Mouse (Mus musculus) kidney, embryonic 16.5 days (tissue): ENCODE measurements around the gene Zbtb24. TPM values are rescaled to one million over a fixed set of nuclear protein-coding genes. Genes with fewer than 3 reads are reported as not detected.

ENCODE experiments used
- ATAC-seq: fragments of 200-750 bp; cut with Nextera tagmentation; 2 replicates; pipeline ENCODE4 v1.8.0; 2017; ENCODE audit warnings: moderate TSS enrichment; ENCODE audit not compliant: low FRiP score, low TSS enrichment
- H3K27ac ChIP-seq: fragments of 300-500 bp; sonication (generic); 2 replicates; pipeline ENCODE4 v1.5.1; 2014; ENCODE audit warnings: low read length
- H3K27me3 ChIP-seq: fragments of 300-500 bp; sonication (generic); 2 replicates; pipeline ENCODE4 v1.6.1; 2014; ENCODE audit warnings: low read length, control low read depth, mixed read lengths; ENCODE audit not compliant: insufficient read depth
- H3K36me3 ChIP-seq: fragments of 300-500 bp; sonication (generic); 2 replicates; pipeline ENCODE4 v1.6.1; 2014; ENCODE audit warnings: low read length, control low read depth, mixed read lengths; ENCODE audit not compliant: insufficient read depth
- H3K4me1 ChIP-seq: fragments of 300-500 bp; sonication (generic); 2 replicates; pipeline ENCODE4 v1.6.1; 2014; ENCODE audit warnings: low read length, control low read depth, mixed read lengths; ENCODE audit not compliant: insufficient read depth
- H3K4me2 ChIP-seq: fragments of 300-500 bp; sonication (generic); replicated peaks from 2 replicates; pipeline ENCODE4 v1.6.1; 2014; ENCODE audit warnings: low read depth, low read length
- H3K4me3 ChIP-seq: fragments of 300-500 bp; sonication (generic); 2 replicates; pipeline ENCODE4 v1.5.1; 2014; ENCODE audit warnings: mild to moderate bottlenecking, low read length
- H3K9ac ChIP-seq: fragments of 300-500 bp; sonication (generic); replicated peaks from 2 replicates; pipeline ENCODE4 v1.6.1; 2014; ENCODE audit warnings: low read length
- H3K9me3 ChIP-seq: fragments of 300-500 bp; sonication (generic); 2 replicates; pipeline ENCODE4 v1.6.1; 2016; ENCODE audit warnings: low read length, control low read depth
- WGBS: fragments of 180-500 bp; shearing (Covaris S2); extraction: QIAGEN DNeasy Blood & Tissue Kit; methylation state at CpG from one replicate; pipeline ENCODE4 v1.1.7; 2014; 5-methylcytosine and 5-hydroxymethylcytosine counted together
- polyA plus RNA-seq: library from polyadenylated mRNA; unstranded; fragments of >200 nt; fragmentation: Nextera tagmentation; extraction: Ambion mirVana; gene quantifications from 2 replicates; pipeline ENCODE4 v1.2.1, GENCODE M21; 2015

Zbtb24 gene
- polyA plus RNA-seq, 1 experiment from 2014 or later, result 19.7 TPM

- no peak overlapping the region for H3K9ac ChIP-seq
- WGBS, result 84% methylated on average over 3 of the region's 3 CpGs
- no peak overlapping the region for H3K27ac ChIP-seq
- H3K27me3 ChIP-seq, result no peaks in the 10 kb centered on the region
- peaks cover 30% of the 10 kb centered on the region for H3K36me3 ChIP-seq
- no peak for ATAC-seq
- no peak overlapping the region for H3K4me2 ChIP-seq
- no peak overlapping the region for H3K4me3 ChIP-seq
- H3K4me1 ChIP-seq, result no peaks in the 10 kb centered on the region
- H3K9me3 ChIP-seq, result no peaks in the 10 kb centered on the region
These were observed 11.0 kb downstream of the Zbtb24 start for GRCm38 (mm10) chr10:41461057-41461722.

GRCm38 (mm10) chr10:41464401-41464955, 14.3 kb downstream of the Zbtb24 start:
- Histone ChIP-seq H3K4me3 (no peak overlapping the region), H3K4me2 (no peak overlapping the region), H3K9me3 (no peaks in the 10 kb centered on the region), H3K4me1 (no peaks in the 10 kb centered on the region), H3K36me3 (peaks cover 19% of the 10 kb centered on the region), H3K27me3 (no peaks in the 10 kb centered on the region), H3K9ac (no peak overlapping the region), H3K27ac (no peak overlapping the region)
- ATAC-seq, result no peak
- 57% methylated on average over 15 of the region's 15 CpGs for WGBS

GRCm38 (mm10) chr10:41467325-41467724, 17.1 kb downstream of the Zbtb24 start:
- Histone ChIP-seq H3K9me3 (no peaks in the 10 kb centered on the region), H3K4me2 (no peak overlapping the region), H3K27me3 (no peaks in the 10 kb centered on the region), H3K36me3 (peaks cover 19% of the 10 kb centered on the region), H3K4me3 (no peak overlapping the region), H3K9ac (no peak overlapping the region), H3K27ac (no peak overlapping the region), H3K4me1 (no peaks in the 10 kb centered on the region)
- 37% methylated on average over 6 of the region's 6 CpGs for WGBS
- no peak for ATAC-seq

GRCm38 (mm10) chr10:41470693-41471092, 20.5 kb downstream of the Zbtb24 start:
- no peaks in the 10 kb centered on the region for H3K9me3 ChIP-seq
- H3K27me3 ChIP-seq, result no peaks in the 10 kb centered on the region
- no peak overlapping the region for H3K9ac ChIP-seq
- peaks cover 6% of the 10 kb centered on the region for H3K4me1 ChIP-seq
- WGBS, result 83% methylated on average over 3 of the region's 3 CpGs
- no peak for ATAC-seq
- H3K36me3 ChIP-seq, result peaks cover 5% of the 10 kb centered on the region; the same call in 1 of the 2 replicates
- H3K4me3 ChIP-seq, result no peak overlapping the region
- no peak overlapping the region for H3K27ac ChIP-seq
- H3K4me2 ChIP-seq, result no peak overlapping the region

- Histone ChIP-seq H3K4me2 (no peak overlapping the region), H3K27ac (no peak overlapping the region), H3K4me1 (peaks cover 22% of the 10 kb centered on the region), H3K36me3 (no peaks in the 10 kb centered on the region), H3K27me3 (no peaks in the 10 kb centered on the region), H3K9ac (no peak overlapping the region), H3K9me3 (no peaks in the 10 kb centered on the region), H3K4me3 (no peak overlapping the region)
- no peak for ATAC-seq
These were observed 22.4 kb downstream of the Zbtb24 start for GRCm38 (mm10) chr10:41472534-41472933.

- Histone ChIP-seq H3K4me3 (no peak overlapping the region), H3K4me1 (peaks cover 26% of the 10 kb centered on the region), H3K4me2 (no peak overlapping the region), H3K9me3 (no peaks in the 10 kb centered on the region), H3K36me3 (no peaks in the 10 kb centered on the region), H3K9ac (no peak overlapping the region), H3K27ac (no peak overlapping the region), H3K27me3 (no peaks in the 10 kb centered on the region)
- WGBS, result 63% methylated on average over 5 of the region's 5 CpGs
- ATAC-seq, result no peak
These were observed 22.8 kb downstream of the Zbtb24 start for GRCm38 (mm10) chr10:41472962-41473481.

GRCm38 (mm10) chr10:41473782-41474468, 23.7 kb downstream of the Zbtb24 start:
- H3K4me3 ChIP-seq, result no peak overlapping the region
- H3K36me3 ChIP-seq, result no peaks in the 10 kb centered on the region
- H3K4me1 ChIP-seq, result peaks cover 27% of the 10 kb centered on the region
- no peak for ATAC-seq
- no peak overlapping the region for H3K4me2 ChIP-seq
- H3K27ac ChIP-seq, result no peak overlapping the region
- 79% methylated on average over 6 of the region's 6 CpGs for WGBS
- no peaks in the 10 kb centered on the region for H3K9me3 ChIP-seq
- H3K9ac ChIP-seq, result no peak overlapping the region
- no peaks in the 10 kb centered on the region for H3K27me3 ChIP-seq

- WGBS, result 75% methylated on average over 1 of the region's 1 CpGs
- 0 out of 2 replicates have a peak overlapping the region, but pooled peaks have one; percentile 25 for H3K9ac ChIP-seq
- no peaks in the 10 kb centered on the region for H3K27me3 ChIP-seq
- peak overlapping the region; percentile 9; the same call in 1 of the 2 replicates for H3K27ac ChIP-seq
- H3K9me3 ChIP-seq, result no peaks in the 10 kb centered on the region
- no peaks in the 10 kb centered on the region for H3K36me3 ChIP-seq
- no peak overlapping the region for H3K4me2 ChIP-seq
- no peak overlapping the region for H3K4me3 ChIP-seq
- no peak for ATAC-seq
- H3K4me1 ChIP-seq, result peaks cover 27% of the 10 kb centered on the region
These were observed 24.8 kb downstream of the Zbtb24 start for GRCm38 (mm10) chr10:41474981-41475391.

- no peaks in the 10 kb centered on the region for H3K27me3 ChIP-seq
- peak within 1 kb of the TSS; percentile 75 for H3K4me3 ChIP-seq
- no peaks in the 10 kb centered on the region for H3K9me3 ChIP-seq
- H3K9ac ChIP-seq, result peak within 1 kb of the TSS; percentile 77
- H3K4me2 ChIP-seq, result peak within 1 kb of the TSS; percentile 98
- under 1% methylated on average over 35 of the region's 35 CpGs for WGBS
- ATAC-seq, result peak; percentile 80
- H3K27ac ChIP-seq, result peak within 1 kb of the TSS; percentile 86
- H3K36me3 ChIP-seq, result peaks cover 3% of the 10 kb centered on the region; the same call in 1 of the 2 replicates
- H3K4me1 ChIP-seq, result peaks cover 27% of the 10 kb centered on the region
These were observed 26.2 kb downstream of the Zbtb24 start, which contains the start of gene Mical1 for GRCm38 (mm10) chr10:41476171-41477017. Gene Mical1, plus strand, starts transcription at chr10:41476314.
